Mouse (Mus musculus) kidney, adult 18-20 months (tissue): ENCODE measurements at regions not wholly inside any gene's neighbourhood (a gene's known extent, or its start where the extent isn't known, plus 50 kb on each side); places are given as distances from the start of the nearest gene placed in this dataset.
A peak's percentile ranks its signal among the peaks of the same experiment; 100 is the strongest.

ENCODE experiments used
- DNase-seq: peaks from one replicate; pipeline ENCODE4 v3.0.0; 2021

- DNase-seq: no peak
Measured at GRCm38 (mm10) chr9:122437464-122437863, 86.1 kb downstream of the Abhd5 start.

DNA sequence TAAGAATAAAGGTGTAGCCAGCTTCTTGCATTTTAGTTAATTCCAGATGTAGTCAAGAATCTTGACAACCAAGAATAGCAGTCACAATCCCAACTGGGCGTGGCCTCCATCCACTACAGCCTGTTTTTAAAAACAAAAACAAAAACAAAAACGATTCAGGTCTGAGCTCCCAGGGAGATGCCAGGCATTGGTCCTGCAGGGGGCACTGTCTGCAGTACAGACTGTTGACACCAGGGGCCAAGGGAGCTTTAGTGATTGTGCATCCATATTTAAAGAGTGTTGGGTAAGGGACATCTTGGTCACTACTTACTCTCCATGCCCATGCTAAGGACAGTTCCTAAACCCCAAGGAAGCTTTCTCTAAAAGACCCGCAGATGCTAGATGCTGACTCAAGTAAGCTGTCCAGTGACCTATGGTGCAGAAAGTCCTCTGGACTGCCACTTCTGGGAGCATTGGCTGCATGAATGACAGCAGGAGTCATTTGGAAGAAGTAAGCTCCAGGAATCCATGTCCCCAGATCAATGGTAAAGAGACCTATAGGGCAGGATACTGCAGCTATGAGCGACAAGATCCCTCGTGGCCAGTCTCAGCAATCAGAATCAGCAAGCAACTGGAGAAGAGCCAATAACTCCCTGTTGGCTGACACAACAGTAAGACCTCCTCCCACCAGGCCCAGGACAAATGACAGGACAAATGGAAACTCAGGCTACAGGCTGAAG lies 95.1 kb downstream of the Abhd5 start:
- DNase-seq: no peak

DNA sequence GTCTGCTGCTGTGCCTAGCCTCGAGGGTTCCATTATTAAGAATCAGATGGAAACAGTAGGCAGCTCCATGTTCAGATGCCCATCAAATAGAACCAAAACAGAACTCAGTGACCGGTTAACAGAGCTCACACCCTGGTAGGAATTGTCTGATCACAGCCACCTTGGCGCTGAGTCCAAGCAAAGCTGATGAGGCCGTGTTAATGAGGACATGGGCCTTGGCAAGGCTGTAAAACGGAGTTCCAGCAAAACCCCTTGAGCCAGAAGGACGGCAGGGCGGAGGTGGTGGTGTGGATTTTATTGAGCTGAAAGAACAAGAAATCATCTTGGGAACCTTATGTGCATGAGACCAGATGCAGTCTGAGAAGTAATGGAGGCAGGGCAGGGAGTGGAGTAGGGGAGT lies 96.2 kb downstream of the Abhd5 start:
- DNase-seq: no peak

GRCm38 (mm10) chr9:122448342-122448741 lies 96.9 kb downstream of the Abhd5 start:
- no peak for DNase-seq

- no peak for DNase-seq
Measured at GRCm38 (mm10) chr9:122450524-122450923, 99.1 kb downstream of the Abhd5 start.

- DNase-seq: no peak
Measured at GRCm38 (mm10) chr9:122455301-122455700, 103.9 kb downstream of the Abhd5 start.

- DNase-seq: no peak
Measured at GRCm38 (mm10) chr9:122455779-122456178, 104.4 kb downstream of the Abhd5 start.

- no peak for DNase-seq
Measured at GRCm38 (mm10) chr9:122459491-122459890, 108.1 kb downstream of the Abhd5 start.

DNA sequence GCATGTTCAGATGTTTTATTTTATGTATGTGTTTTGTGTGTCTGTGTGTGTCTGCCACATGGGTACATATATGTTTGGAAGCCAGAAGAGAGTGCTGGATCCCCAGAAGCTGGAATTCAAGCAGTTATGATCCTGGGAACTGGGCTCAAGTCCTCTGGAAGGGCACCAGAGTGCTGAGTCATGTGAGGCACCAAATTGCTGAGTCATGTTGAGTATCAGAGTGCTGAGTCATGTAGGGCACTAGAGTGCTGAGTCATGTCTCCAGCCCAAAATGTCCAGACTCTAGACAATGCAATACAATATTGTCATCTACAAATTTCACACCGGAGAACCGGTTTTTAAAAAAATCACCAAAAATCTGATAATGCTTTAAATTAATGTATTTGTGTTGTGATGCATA lies 120.1 kb downstream of the Abhd5 start:
- no peak for DNase-seq

GRCm38 (mm10) chr9:122476356-122476755 lies 124.9 kb downstream of the Abhd5 start:
- peak; percentile 26 for DNase-seq

GRCm38 (mm10) chr9:122487001-122487400 lies 135.6 kb downstream of the Abhd5 start:
- no peak for DNase-seq

- DNase-seq: no peak
Measured at GRCm38 (mm10) chr9:122494691-122495090, 143.3 kb downstream of the Abhd5 start.

DNA sequence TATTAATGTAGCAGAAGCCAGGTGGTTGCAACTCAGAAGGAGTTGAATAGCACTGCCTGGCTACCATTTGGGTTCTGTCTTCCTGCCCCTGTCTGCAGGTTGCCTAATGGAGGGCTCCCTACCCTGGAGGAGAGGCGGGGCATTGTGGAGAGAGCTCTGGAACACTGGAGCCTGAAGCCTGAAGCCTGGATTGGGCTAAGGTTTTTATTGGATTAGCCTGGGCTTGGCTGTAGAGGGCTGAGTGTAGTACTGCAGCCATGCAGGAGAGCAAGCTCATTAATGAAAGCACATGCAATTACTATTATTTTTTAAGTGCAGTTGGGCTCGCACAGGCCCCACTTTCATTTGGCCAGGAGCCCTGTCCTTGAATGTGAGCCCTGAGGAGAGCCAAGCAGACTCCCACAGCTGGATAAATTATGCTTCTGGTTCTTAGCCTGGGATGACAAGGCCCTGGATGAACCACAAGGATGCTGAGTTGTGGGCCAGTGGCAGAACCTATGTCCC lies 145.1 kb downstream of the Abhd5 start:
- no peak for DNase-seq

GRCm38 (mm10) chr9:122501864-122502341 lies 150.5 kb downstream of the Abhd5 start:
- DNase-seq: no peak

DNA sequence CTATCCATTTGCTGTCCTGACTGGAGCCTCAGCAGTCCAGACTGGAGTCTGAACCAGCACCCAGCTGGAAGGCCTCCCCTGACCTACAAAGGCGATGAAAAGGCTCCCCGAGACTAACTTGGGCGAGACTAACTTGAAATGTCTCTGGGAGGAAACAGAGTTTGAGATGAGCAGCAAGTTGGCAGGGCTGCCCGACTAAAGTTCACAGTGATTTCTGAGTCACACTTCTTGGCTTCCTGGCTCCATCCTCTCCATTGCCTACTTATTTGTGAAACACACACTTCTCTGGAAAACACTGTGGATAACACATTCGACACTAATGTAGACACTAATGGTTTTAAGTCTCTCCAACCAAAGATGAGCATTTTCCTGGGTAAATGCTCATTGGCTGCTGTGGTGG lies 170.2 kb downstream of the Abhd5 start:
- no peak for DNase-seq

DNA sequence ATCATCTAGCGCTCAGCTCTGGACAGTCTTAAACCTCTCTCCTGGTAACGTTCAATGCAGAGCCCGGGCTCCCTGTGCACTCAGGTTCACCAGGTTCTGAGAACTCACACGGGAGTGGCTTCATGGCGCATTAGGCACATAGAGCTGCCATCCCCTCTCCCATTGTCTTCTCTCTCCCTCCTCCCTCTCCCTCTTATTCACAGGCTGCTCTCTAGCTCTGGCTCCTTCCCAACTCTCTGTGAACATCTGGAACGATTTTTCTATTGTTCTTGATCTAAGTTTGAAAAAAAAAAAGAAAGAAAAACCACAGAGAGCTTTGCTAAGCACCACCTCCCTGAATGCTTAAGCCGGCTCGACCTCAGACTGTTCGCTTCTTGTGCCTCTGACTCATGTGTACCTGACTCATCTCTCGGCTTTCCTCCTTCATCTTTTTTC lies 174.2 kb downstream of the Abhd5 start:
- no peak for DNase-seq

GRCm38 (mm10) chr9:122528267-122528666 lies 176.9 kb downstream of the Abhd5 start:
- no peak for DNase-seq

DNA sequence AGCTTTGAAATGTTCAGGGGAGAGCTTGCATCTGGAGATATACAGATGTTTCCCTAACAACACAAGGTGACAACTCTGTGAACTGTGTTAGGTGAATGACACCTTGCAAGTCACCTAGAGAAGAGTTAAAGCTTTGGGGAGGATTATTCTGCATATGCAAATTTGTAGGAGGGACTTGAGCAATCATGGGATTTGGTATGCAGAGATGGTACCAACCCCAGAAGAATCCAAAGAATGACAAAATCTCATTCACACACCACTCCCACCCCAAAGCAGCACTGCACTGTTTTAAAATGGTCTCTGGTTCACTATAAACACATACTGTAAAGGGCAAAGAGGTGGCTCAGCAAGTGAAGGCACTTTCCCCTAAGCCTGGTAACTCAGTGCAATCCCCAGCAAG lies 178.3 kb downstream of the Abhd5 start:
- DNase-seq: no peak

DNA sequence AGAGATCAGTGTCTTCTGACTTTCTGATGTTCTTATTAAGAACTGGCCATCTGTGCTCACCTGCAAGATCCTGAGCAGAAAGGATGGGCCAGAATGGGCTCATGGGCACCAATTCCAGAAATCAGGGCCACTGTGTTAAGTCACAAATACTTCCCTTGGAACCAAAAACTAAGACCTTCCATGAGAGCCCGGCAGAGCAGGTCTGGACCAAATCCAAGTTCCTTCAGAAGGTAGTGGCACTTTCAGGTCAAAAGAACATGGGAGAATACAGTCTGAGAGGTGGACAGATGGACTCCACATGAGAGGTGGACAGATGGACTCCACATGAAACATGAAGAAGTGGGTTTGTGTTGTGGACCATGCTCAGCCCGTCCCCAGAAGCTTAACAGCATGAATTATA lies 180.4 kb downstream of the Abhd5 start:
- DNase-seq: no peak

DNA sequence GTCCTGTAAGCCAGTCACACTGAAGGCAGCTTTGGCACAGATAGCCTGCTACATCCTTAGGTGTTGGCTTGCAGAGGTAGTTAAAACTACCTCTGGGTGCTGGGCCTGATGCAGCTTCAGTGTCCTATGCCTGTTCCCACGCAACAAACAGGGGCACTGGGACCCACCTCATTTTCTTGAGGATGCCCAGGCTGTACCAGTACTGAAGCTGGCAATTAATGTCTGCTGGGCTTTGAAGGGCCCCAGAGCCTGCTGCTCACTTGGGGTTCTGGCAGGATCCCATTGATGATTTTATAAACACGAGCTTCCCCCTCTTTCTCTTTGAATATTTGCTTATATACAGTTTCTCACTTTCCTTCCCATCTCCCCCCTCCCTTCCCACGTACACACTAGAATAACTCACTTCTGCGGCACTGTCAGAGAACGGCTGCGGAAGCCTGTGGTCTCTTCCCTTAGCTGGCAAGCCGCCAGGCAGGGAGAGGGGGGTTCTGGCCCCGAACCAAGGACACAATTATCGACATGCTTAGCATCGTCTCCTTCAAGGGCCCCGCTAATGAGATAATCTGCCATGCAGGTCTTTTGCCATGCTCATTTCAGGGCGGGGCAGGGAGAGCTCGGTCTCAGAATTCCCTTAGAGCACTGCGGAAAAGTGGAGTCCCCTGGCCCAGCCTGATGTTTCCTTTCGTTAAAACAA lies 182.9 kb downstream of the Abhd5 start:
- no peak for DNase-seq

DNA sequence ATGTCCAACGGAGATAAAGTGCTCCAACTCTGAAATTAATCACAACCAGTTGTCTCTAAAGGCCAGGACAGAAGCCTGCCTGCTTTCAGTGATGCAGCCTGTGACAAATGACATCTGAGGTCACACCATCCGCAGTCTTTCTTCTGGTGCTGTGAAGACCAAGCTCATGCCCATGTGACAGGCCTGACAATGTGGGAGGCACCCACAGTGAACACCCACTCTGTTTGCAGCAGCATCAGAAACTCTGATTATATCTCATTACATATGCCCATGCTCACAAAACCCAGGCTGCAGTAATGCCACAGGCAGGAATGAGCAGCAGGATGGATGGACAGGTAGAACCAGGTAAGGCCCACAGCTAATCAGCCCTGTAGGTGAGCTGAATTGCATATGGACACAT lies 183.6 kb downstream of the Abhd5 start:
- DNase-seq: no peak

- no peak for DNase-seq
Measured at GRCm38 (mm10) chr9:122540091-122540490, 188.7 kb downstream of the Abhd5 start.

GRCm38 (mm10) chr9:122556051-122556450 lies 191.1 kb upstream of the Topaz1 start:
- no peak for DNase-seq

DNA sequence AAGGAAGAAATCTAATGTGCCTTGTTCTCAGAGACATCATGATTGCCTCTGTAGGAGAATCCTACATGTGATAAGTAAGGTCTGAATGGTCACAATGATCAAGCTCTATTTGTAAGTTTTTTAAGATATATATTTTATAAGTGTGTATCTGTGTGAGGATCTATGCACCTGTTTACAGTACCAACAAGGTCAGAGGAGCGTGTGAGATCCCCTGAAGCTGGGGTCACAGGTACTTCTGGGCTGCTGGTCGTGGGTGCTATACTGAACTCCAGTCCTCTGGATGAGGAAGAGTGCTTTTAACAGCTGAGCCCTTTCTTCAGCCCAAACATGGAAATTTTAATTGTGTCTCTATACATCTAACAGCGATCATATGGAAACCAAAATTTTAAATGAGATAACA lies 181.1 kb upstream of the Topaz1 start:
- no peak for DNase-seq
